Mouse (Mus musculus) kidney, embryonic 14.5 days (tissue): Measurements from ENCODE around the gene Fam151a. TPM values are rescaled to one million over a fixed set of nuclear protein-coding genes. Genes with fewer than 3 reads are reported as not detected.
A peak's percentile ranks its signal among the peaks of the same experiment; 100 is the strongest.

Experiments used
- ATAC-seq: fragments of 200-750 bp; cut with Nextera tagmentation; 2 replicates; pipeline ENCODE4 v1.8.0; 2017; ENCODE audit warnings: moderate number of reproducible peaks, mild to moderate bottlenecking, moderate TSS enrichment, moderate library complexity; ENCODE audit not compliant: low FRiP score, low TSS enrichment
- H3K27ac ChIP-seq: fragments of 300-500 bp; sonication (generic); 2 replicates; pipeline ENCODE4 v1.5.1; 2014; ENCODE audit warnings: low read depth, mild to moderate bottlenecking, low read length, moderate library complexity, mixed read lengths
- H3K27me3 ChIP-seq: fragments of 300-500 bp; sonication (generic); 2 replicates; pipeline ENCODE4 v1.6.1; 2014; ENCODE audit warnings: mild to moderate bottlenecking, low read length; ENCODE audit not compliant: control insufficient read depth, insufficient read depth
- H3K36me3 ChIP-seq: fragments of 300-500 bp; sonication (generic); 2 replicates; pipeline ENCODE4 v1.6.1; 2014; ENCODE audit warnings: low read length, mixed read lengths; ENCODE audit not compliant: control insufficient read depth, insufficient read depth
- H3K4me1 ChIP-seq: fragments of 300-500 bp; sonication (generic); 2 replicates; pipeline ENCODE4 v1.6.1; 2014; ENCODE audit warnings: low read length, mixed read lengths; ENCODE audit not compliant: control insufficient read depth, insufficient read depth
- H3K4me2 ChIP-seq: fragments of 300-500 bp; sonication (generic); replicated peaks from 2 replicates; pipeline ENCODE4 v1.6.1; 2014; ENCODE audit warnings: low read depth, mild to moderate bottlenecking, low read length
- H3K4me3 ChIP-seq: fragments of 300-500 bp; sonication (generic); 2 replicates; pipeline ENCODE4 v1.5.1; 2014; ENCODE audit warnings: mild to moderate bottlenecking, low read length
- H3K9ac ChIP-seq: fragments of 300-500 bp; sonication (generic); 2 replicates; pipeline ENCODE4 v1.6.1; 2014; ENCODE audit warnings: low read depth, mild to moderate bottlenecking, low read length, moderate library complexity
- H3K9me3 ChIP-seq: fragments of 300-500 bp; sonication (generic); 2 replicates; pipeline ENCODE4 v1.6.1; 2016; ENCODE audit warnings: low read length; ENCODE audit not compliant: control insufficient read depth
- WGBS: fragments of 180-500 bp; shearing (Covaris S2); extraction: QIAGEN DNeasy Blood & Tissue Kit; methylation state at CpG from one replicate; pipeline ENCODE4 v1.1.7; 2014; 5-methylcytosine and 5-hydroxymethylcytosine counted together
- polyA plus RNA-seq: library from polyadenylated mRNA; unstranded; fragments of >200 nt; fragmentation: Nextera tagmentation; extraction: Ambion mirVana; gene quantifications from 2 replicates; pipeline ENCODE4 v1.2.1, GENCODE M21; 2014

Gene Fam151a
- 3.6 and 4.5 TPM in 2 replicates for polyA plus RNA-seq

GRCm38 (mm10) chr4:106733636-106734035, at the start of gene Fam151a:
Gene Fam151a (plus strand): TSS chr4:106733889.
- Histone ChIP-seq H3K36me3 (no peaks in the 10 kb centered on the region), H3K9ac (no peak within 1 kb of the TSS), H3K4me3 (no peak within 1 kb of the TSS), H3K9me3 (no peaks in the 10 kb centered on the region), H3K4me2 (no peak within 1 kb of the TSS), H3K4me1 (peaks cover 5% of the 10 kb centered on the region; the same call in 1 of the 2 replicates), H3K27ac (peak within 1 kb of the TSS; percentile 53; the same call in 1 of the 2 replicates), H3K27me3 (no peaks in the 10 kb centered on the region)
- peak; percentile 83; the same call in 1 of the 2 replicates for ATAC-seq
- 10% methylated on average over 4 of the region's 4 CpGs for whole genome bisulfite sequencing

GRCm38 (mm10) chr4:106688636-106689296, 44.9 kb upstream of the Fam151a start:
- H3K4me2 ChIP-seq: no peak overlapping the region
- peak; percentile 20; the same call in 1 of the 2 replicates for ATAC-seq

GRCm38 (mm10) chr4:106693841-106694430, 39.8 kb upstream of the Fam151a start:
- Histone ChIP-seq H3K9ac (no peak overlapping the region), H3K27ac (no peak overlapping the region), H3K27me3 (no peaks in the 10 kb centered on the region), H3K4me1 (no peaks in the 10 kb centered on the region), H3K9me3 (no peaks in the 10 kb centered on the region), H3K36me3 (no peaks in the 10 kb centered on the region), H3K4me3 (no peak overlapping the region), H3K4me2 (no peak overlapping the region)
- ATAC-seq: no peak
- 82% methylated on average over 15 of the region's 15 CpGs for WGBS

More at GRCm38 (mm10) chr4:106688636-106689296, 44.9 kb upstream of the Fam151a start:
- no peaks in the 10 kb centered on the region for H3K9me3 ChIP-seq
- 38% methylated on average over 3 of the region's 3 CpGs for WGBS
- no peaks in the 10 kb centered on the region for H3K27me3 ChIP-seq
- no peak overlapping the region for H3K27ac ChIP-seq
- no peaks in the 10 kb centered on the region for H3K36me3 ChIP-seq
- no peaks in the 10 kb centered on the region for H3K4me1 ChIP-seq
- H3K9ac ChIP-seq: no peak overlapping the region
- no peak overlapping the region for H3K4me3 ChIP-seq

GRCm38 (mm10) chr4:106699989-106700388, 33.7 kb upstream of the Fam151a start:
- Histone ChIP-seq H3K4me3 (no peak overlapping the region), H3K36me3 (no peaks in the 10 kb centered on the region), H3K4me1 (0 out of 2 replicates have a peak, but pooled peaks cover 2% of the 10 kb centered on the region), H3K9ac (no peak overlapping the region), H3K27me3 (no peaks in the 10 kb centered on the region), H3K9me3 (no peaks in the 10 kb centered on the region), H3K27ac (no peak overlapping the region), H3K4me2 (no peak overlapping the region)
- ATAC-seq: peak; percentile 63
- WGBS: 20% methylated on average over 9 of the region's 9 CpGs

- H3K4me3 ChIP-seq: no peak overlapping the region
- no peaks in the 10 kb centered on the region for H3K36me3 ChIP-seq
- no peak overlapping the region for H3K9ac ChIP-seq
- H3K4me2 ChIP-seq: no peak overlapping the region
- no peak overlapping the region for H3K27ac ChIP-seq
- 33% methylated on average over 4 of the region's 4 CpGs for WGBS
- H3K4me1 ChIP-seq: 0 out of 2 replicates have a peak, but pooled peaks cover 2% of the 10 kb centered on the region
- ATAC-seq: no peak
- no peaks in the 10 kb centered on the region for H3K27me3 ChIP-seq
- no peaks in the 10 kb centered on the region for H3K9me3 ChIP-seq
These were observed 32.9 kb upstream of the Fam151a start for GRCm38 (mm10) chr4:106700798-106701197.

- Histone ChIP-seq H3K27me3 (no peaks in the 10 kb centered on the region), H3K4me2 (no peak overlapping the region), H3K27ac (no peak overlapping the region), H3K4me1 (0 out of 2 replicates have a peak, but pooled peaks cover 2% of the 10 kb centered on the region), H3K9ac (no peak overlapping the region), H3K9me3 (no peaks in the 10 kb centered on the region), H3K36me3 (no peaks in the 10 kb centered on the region), H3K4me3 (no peak overlapping the region)
- ATAC-seq: no peak
- 82% methylated on average over 10 of the region's 10 CpGs for WGBS
These were observed 29.7 kb upstream of the Fam151a start for GRCm38 (mm10) chr4:106703956-106704355.

GRCm38 (mm10) chr4:106704416-106704815, 29.3 kb upstream of the Fam151a start:
- no peaks in the 10 kb centered on the region for H3K36me3 ChIP-seq
- H3K9ac ChIP-seq: no peak overlapping the region
- WGBS: 67% methylated on average over 11 of the region's 11 CpGs
- ATAC-seq: no peak
- no peaks in the 10 kb centered on the region for H3K27me3 ChIP-seq
- no peak overlapping the region for H3K27ac ChIP-seq
- H3K4me2 ChIP-seq: no peak overlapping the region
- H3K9me3 ChIP-seq: no peaks in the 10 kb centered on the region
- H3K4me1 ChIP-seq: 0 out of 2 replicates have a peak, but pooled peaks cover 2% of the 10 kb centered on the region
- H3K4me3 ChIP-seq: no peak overlapping the region

- 52% methylated on average over 8 of the region's 8 CpGs for WGBS
- no peak overlapping the region for H3K4me3 ChIP-seq
- H3K9ac ChIP-seq: no peak overlapping the region
- 0 out of 2 replicates have a peak, but pooled peaks cover 2% of the 10 kb centered on the region for H3K4me1 ChIP-seq
- H3K27ac ChIP-seq: no peak overlapping the region
- H3K9me3 ChIP-seq: no peaks in the 10 kb centered on the region
- no peaks in the 10 kb centered on the region for H3K27me3 ChIP-seq
- no peaks in the 10 kb centered on the region for H3K36me3 ChIP-seq
- no peak for ATAC-seq
- no peak overlapping the region for H3K4me2 ChIP-seq
These were observed 28.5 kb upstream of the Fam151a start for GRCm38 (mm10) chr4:106705096-106705665.

- no peak for ATAC-seq
- WGBS: 40% methylated on average over 5 of the region's 5 CpGs
- Histone ChIP-seq H3K27me3 (no peaks in the 10 kb centered on the region), H3K4me3 (no peak overlapping the region), H3K36me3 (no peaks in the 10 kb centered on the region), H3K9me3 (no peaks in the 10 kb centered on the region), H3K9ac (no peak overlapping the region), H3K4me2 (no peak overlapping the region; the same call in 1 of the 2 replicates), H3K27ac (no peak overlapping the region), H3K4me1 (0 out of 2 replicates have a peak, but pooled peaks cover 2% of the 10 kb centered on the region)
These were observed 25.7 kb upstream of the Fam151a start for GRCm38 (mm10) chr4:106707957-106708356.
